Mouse (Mus musculus): ENCODE measurements at regions not wholly inside any gene's neighbourhood (a gene's known extent, or its start where the extent isn't known, plus 50 kb on each side); places are given as distances from the start of the nearest gene placed in this dataset.

GRCm38 (mm10) chr17:9291601-9292000 is 130.3 kb upstream of the Gm17728 start:
- H3K4me1 ChIP-seq, result no peaks in the 10 kb centered on the region
- H3K9me3 ChIP-seq, result peaks cover 25% of the 10 kb centered on the region
- no peaks in the 10 kb centered on the region for H3K36me3 ChIP-seq (replicated peaks; ENCODE audit: low read length)
- no peak overlapping the region for H3K4me3 ChIP-seq (replicated peaks)
- TF ChIP-seq GATA1 (IDR thresholded peaks at IDR 0.05; ENCODE audit: borderline replicate concordance, low read length) (no peak), FLI1 (IDR thresholded peaks at IDR 0.05; ENCODE audit: low read length) (no peak)
- no peaks in the 10 kb centered on the region for H3K27me3 ChIP-seq (replicated peaks)

- peaks cover 25% of the 10 kb centered on the region for H3K9me3 ChIP-seq
- no peak overlapping the region for H3K4me3 ChIP-seq (replicated peaks)
- H3K36me3 ChIP-seq (replicated peaks; ENCODE audit: low read length), result no peaks in the 10 kb centered on the region
- no peaks in the 10 kb centered on the region for H3K27me3 ChIP-seq (replicated peaks)
- TF ChIP-seq FLI1 (IDR thresholded peaks at IDR 0.05; ENCODE audit: low read length) (no peak), GATA1 (IDR thresholded peaks at IDR 0.05; ENCODE audit: borderline replicate concordance, low read length) (no peak)
- H3K4me1 ChIP-seq, result no peaks in the 10 kb centered on the region
Observed at GRCm38 (mm10) chr17:9292296-9292695, 129.6 kb upstream of the Gm17728 start.

GRCm38 (mm10) chr17:9296371-9296770 is 125.5 kb upstream of the Gm17728 start:
- H3K27me3 ChIP-seq (replicated peaks), result no peaks in the 10 kb centered on the region
- no peaks in the 10 kb centered on the region for H3K36me3 ChIP-seq (replicated peaks; ENCODE audit: low read length)
- H3K4me3 ChIP-seq (replicated peaks), result no peak overlapping the region
- TF ChIP-seq FLI1 (IDR thresholded peaks at IDR 0.05; ENCODE audit: low read length), result no peak
- no peak for TF ChIP-seq GATA1 (IDR thresholded peaks at IDR 0.05; ENCODE audit: borderline replicate concordance, low read length)
- peaks cover 29% of the 10 kb centered on the region for H3K9me3 ChIP-seq
- no peaks in the 10 kb centered on the region for H3K4me1 ChIP-seq

GRCm38 (mm10) chr17:9298231-9298630 is 123.6 kb upstream of the Gm17728 start:
- TF ChIP-seq FLI1 (IDR thresholded peaks at IDR 0.05; ENCODE audit: low read length), result no peak
- no peak for TF ChIP-seq GATA1 (IDR thresholded peaks at IDR 0.05; ENCODE audit: borderline replicate concordance, low read length)
- Histone ChIP-seq H3K9me3 (peaks cover 18% of the 10 kb centered on the region), H3K4me1 (no peaks in the 10 kb centered on the region), H3K27me3 (replicated peaks) (no peaks in the 10 kb centered on the region), H3K4me3 (replicated peaks) (no peak overlapping the region), H3K36me3 (replicated peaks; ENCODE audit: low read length) (no peaks in the 10 kb centered on the region)

GRCm38 (mm10) chr17:9301101-9301501 is 120.8 kb upstream of the Gm17728 start:
- no peak overlapping the region for H3K4me3 ChIP-seq (replicated peaks)
- H3K36me3 ChIP-seq (replicated peaks; ENCODE audit: low read length), result no peaks in the 10 kb centered on the region
- TF ChIP-seq FLI1 (IDR thresholded peaks at IDR 0.05; ENCODE audit: low read length) (no peak), GATA1 (IDR thresholded peaks at IDR 0.05; ENCODE audit: borderline replicate concordance, low read length) (no peak)
- H3K9me3 ChIP-seq, result 0 out of 2 replicates have a peak, but pooled peaks cover 4% of the 10 kb centered on the region
- no peaks in the 10 kb centered on the region for H3K27me3 ChIP-seq (replicated peaks)
- H3K4me1 ChIP-seq, result no peaks in the 10 kb centered on the region

GRCm38 (mm10) chr17:9308507-9308906 is 113.4 kb upstream of the Gm17728 start:
- Histone ChIP-seq H3K4me3 (replicated peaks) (no peak overlapping the region), H3K4me1 (no peaks in the 10 kb centered on the region), H3K36me3 (replicated peaks; ENCODE audit: low read length) (no peaks in the 10 kb centered on the region), H3K9me3 (no peaks in the 10 kb centered on the region), H3K27me3 (replicated peaks) (no peaks in the 10 kb centered on the region)
- TF ChIP-seq FLI1 (IDR thresholded peaks at IDR 0.05; ENCODE audit: low read length), result no peak
- no peak for TF ChIP-seq GATA1 (IDR thresholded peaks at IDR 0.05; ENCODE audit: borderline replicate concordance, low read length)

GRCm38 (mm10) chr17:9322772-9323171 is 99.1 kb upstream of the Gm17728 start:
- TF ChIP-seq FLI1 (IDR thresholded peaks at IDR 0.05; ENCODE audit: low read length) (no peak), GATA1 (IDR thresholded peaks at IDR 0.05; ENCODE audit: borderline replicate concordance, low read length) (no peak)
- no peak overlapping the region for H3K4me3 ChIP-seq (replicated peaks)

GRCm38 (mm10) chr17:9328886-9329455 is 92.9 kb upstream of the Gm17728 start:
- no peaks in the 10 kb centered on the region for H3K36me3 ChIP-seq (replicated peaks; ENCODE audit: low read length)
- no peaks in the 10 kb centered on the region for H3K4me1 ChIP-seq
- no peaks in the 10 kb centered on the region for H3K27me3 ChIP-seq (replicated peaks)
- H3K9me3 ChIP-seq, result 0 out of 2 replicates have a peak, but pooled peaks cover 3% of the 10 kb centered on the region
- TF ChIP-seq FLI1 (IDR thresholded peaks at IDR 0.05; ENCODE audit: low read length) (no peak), GATA1 (IDR thresholded peaks at IDR 0.05; ENCODE audit: borderline replicate concordance, low read length) (no peak)
- no peak overlapping the region for H3K4me3 ChIP-seq (replicated peaks)

More at GRCm38 (mm10) chr17:9322772-9323171, 99.1 kb upstream of the Gm17728 start:
- H3K36me3 ChIP-seq (replicated peaks; ENCODE audit: low read length), result no peaks in the 10 kb centered on the region
- peaks cover 17% of the 10 kb centered on the region for H3K9me3 ChIP-seq
- H3K4me1 ChIP-seq, result no peaks in the 10 kb centered on the region
- no peaks in the 10 kb centered on the region for H3K27me3 ChIP-seq (replicated peaks)

- Histone ChIP-seq H3K36me3 (replicated peaks; ENCODE audit: low read length) (no peaks in the 10 kb centered on the region), H3K9me3 (peaks cover 15% of the 10 kb centered on the region), H3K4me3 (replicated peaks) (no peak overlapping the region), H3K4me1 (no peaks in the 10 kb centered on the region), H3K27me3 (replicated peaks) (no peaks in the 10 kb centered on the region)
- TF ChIP-seq FLI1 (IDR thresholded peaks at IDR 0.05; ENCODE audit: low read length), result no peak
- no peak for TF ChIP-seq GATA1 (IDR thresholded peaks at IDR 0.05; ENCODE audit: borderline replicate concordance, low read length)
Observed at GRCm38 (mm10) chr17:9357572-9358159, 64.2 kb upstream of the Gm17728 start.
